Mouse (Mus musculus) brain, adult 10 weeks (tissue): ENCODE data around the gene Hic2. TPM values are rescaled to one million over a fixed set of nuclear protein-coding genes. Genes with fewer than 3 reads are reported as not detected.

Experiments
- polyA plus RNA-seq: library from polyadenylated mRNA; stranded (reverse); fragments of 350-450 nt; fragmentation: Illumina TruSeq; extraction: RNeasy Lipid Tissue Mini Kit (QIAGEN cat#74804); gene quantifications from one replicate; pipeline ENCODE4 v1.2.3, GENCODE M21; 2015; ENCODE audit warnings: low read depth, low replicate concordance

Hic2 gene
- polyA plus RNA-seq = 3.7 TPM

DNA sequence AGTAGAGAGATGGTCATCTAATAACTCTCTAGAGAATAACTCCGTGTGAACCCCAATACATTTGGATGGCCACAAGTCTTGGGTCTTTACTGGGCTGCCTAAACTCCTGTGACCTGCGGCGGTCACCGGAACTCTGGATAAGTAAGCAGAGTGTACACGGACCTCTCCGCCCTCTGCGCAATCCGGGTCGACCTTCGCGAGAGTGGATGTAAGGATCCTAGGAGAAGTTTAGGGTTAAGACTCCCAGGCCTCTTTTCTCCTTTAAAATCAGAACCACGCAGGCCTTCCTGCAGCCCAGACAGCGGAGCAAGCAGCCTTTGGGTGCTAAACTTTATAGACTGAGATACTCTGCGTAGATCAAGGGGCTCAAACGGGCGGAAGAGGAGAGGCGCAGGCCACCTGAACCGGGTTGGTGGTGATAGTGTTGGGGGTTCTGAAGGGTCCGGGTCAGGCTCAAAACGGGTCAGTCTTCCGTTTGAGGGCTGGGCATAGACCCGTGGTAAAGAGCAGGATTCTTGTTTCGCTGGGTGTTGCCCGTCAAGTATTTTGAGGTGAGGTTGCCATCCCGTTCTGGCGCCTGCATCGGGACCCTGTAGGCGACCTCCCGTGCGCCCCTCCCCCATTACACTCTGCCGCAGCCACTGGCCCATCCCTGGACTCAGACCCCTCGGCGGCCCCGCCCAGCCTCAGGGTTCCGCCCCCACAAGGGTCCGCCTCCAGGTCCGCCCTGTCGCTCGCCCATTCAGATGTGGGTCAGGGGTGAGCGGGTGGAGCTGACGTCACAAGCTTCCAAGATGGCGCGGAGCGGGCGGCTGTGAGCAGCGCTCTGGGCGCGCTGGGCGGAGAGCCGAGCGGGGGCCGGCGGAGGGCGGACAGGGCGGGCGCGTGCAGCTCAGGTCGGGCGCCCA lies at the start of gene Hic2:
Gene Hic2, plus strand, starts transcription at position 779 of the 908 bp plus-strand sequence.

DNA sequence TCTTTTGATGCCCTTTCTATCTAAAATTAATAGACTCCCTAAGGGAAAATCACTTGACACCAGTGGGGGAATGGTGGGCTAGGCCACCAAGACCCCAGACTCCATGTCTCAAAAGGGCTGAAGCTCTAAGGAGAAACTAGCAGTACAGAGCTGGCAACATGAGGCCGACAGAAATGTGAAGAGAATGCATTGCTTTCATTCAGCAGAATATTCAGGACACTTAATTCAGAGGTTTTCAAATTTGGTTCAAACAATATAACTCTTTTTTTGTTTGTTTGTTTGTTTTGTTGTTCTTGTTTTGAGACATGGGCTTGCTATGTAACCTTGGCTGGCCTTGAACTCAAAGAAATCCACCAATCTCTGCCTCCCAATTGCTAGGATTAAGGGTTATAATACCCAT lies 30.8 kb upstream of the Hic2 start, which contains the start of gene Ube2l3:
Gene Ube2l3, minus strand, starts transcription at position 101 of the 400 bp plus-strand sequence.

DNA sequence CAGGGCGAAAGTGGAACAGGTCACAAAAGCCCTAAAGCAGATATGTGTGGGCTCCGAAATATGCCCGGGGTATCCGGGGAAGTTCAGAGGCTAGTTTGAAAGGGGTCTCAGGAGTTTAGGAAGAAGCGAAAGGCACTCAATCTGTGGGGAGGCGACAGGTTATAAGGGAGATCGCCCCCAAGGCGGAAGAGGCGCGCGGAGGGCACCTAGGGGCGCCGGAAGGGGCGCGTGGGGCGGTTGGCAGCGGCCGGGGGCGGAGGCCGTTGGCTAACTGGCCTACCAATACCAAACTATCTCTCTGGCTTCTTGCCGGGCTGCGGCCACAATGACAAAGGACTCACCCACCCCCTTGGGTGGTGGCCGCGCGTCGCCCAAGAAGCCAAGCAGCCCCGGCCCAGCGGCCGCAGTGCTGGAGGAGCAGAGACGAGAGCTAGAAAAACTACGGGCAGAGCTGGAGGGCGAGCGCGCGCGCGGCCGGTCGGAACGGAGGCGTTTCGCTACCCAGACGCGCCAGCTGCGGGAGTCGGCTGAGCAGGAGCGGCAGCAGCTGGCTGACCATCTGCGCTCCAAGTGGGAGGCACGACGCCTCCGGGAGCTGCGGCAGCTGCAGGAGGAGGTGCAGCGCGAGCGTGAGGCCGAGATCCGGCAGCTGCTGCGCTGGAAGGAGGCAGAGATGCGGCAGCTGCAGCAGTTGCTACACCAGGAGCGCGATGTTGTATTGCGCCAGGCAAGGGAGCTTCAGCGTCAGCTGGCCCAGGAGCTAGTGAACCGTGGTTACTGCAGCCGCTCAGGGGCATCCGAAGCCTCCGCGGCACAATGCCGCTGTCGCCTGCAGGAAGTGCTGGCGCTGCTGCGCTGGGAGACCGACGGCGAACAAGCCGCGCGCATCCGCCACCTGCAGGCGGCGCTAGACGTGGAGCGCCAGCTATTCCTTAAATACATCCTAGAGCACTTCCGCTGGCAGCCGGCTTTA lies 24.7 kb upstream of the Hic2 start, which contains the start of gene Rimbp3:
Gene Rimbp3, plus strand, starts transcription at position 215 of the 973 bp plus-strand sequence.

DNA sequence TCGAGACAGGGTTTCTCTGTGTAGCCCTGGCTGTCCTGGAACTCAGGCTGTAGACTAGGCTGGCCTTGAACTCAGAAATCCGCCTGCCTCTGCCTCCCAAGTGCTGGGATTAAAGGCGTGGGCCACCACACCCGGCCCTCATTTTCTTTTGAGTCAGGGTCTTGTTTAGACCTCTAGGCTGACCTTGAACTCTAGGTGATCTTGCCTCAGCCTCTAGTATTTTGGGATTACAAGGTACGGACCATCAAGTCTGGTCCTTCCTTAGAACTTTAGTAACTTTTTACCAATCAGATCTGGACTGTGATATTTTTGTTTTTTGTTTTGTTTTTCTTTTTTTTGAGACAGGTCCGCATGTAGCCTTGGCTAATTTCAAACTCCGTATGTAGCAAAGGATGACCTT lies 42.3 kb downstream of the Hic2 start, which contains the start of gene Tmem191c:
Gene Tmem191c, plus strand, starts transcription at position 357 of the 400 bp plus-strand sequence.

Other genes starting within 250 kb of the Hic2 start
- 26.7 TPM for gene Ypel1, start 163.9 kb upstream of the Hic2 start, polyA plus RNA-seq
- gene Ppil2, start 122.3 kb upstream of the Hic2 start, polyA plus RNA-seq = 99.5 TPM
- 2.1 TPM for gene 2610318N02Rik, start 108.4 kb upstream of the Hic2 start, polyA plus RNA-seq
- gene Sdf2l1, start 101.2 kb upstream of the Hic2 start, polyA plus RNA-seq = 27.5 TPM
- 20.9 TPM for gene Ydjc, start 89.0 kb upstream of the Hic2 start, polyA plus RNA-seq
- gene Ccdc116, start 86.3 kb upstream of the Hic2 start, polyA plus RNA-seq = 2.4 TPM
- gene Ube2l3, start 30.9 kb upstream of the Hic2 start, polyA plus RNA-seq = 161 TPM
- 1.5 TPM for gene Rimbp3, start 25.0 kb upstream of the Hic2 start, polyA plus RNA-seq
- gene Tmem191c, start 42.5 kb downstream of the Hic2 start, polyA plus RNA-seq = 138 TPM
- 5.0 TPM for gene Serpind1, start 97.8 kb downstream of the Hic2 start, polyA plus RNA-seq
- 24.2 TPM for gene Snap29, start 172.4 kb downstream of the Hic2 start, polyA plus RNA-seq
- gene Pi4ka, start 172.7 kb downstream of the Hic2 start, polyA plus RNA-seq = 204 TPM
- gene Crkl, start 218.4 kb downstream of the Hic2 start, polyA plus RNA-seq = 27.5 TPM